Mouse (Mus musculus) limb, embryonic 12.5 days (tissue): Measurements from ENCODE around the gene Olfr243. TPM values are rescaled to one million over a fixed set of nuclear protein-coding genes. Genes with fewer than 3 reads are reported as not detected.
"Not testable (repeated sequence)": the region's sequence is repeated elsewhere in the genome, so short reads cannot be mapped to it uniquely, and the experiment has no call there.

Experiments
- ATAC-seq: fragments of 200-750 bp; cut with Nextera tagmentation; 2 replicates; pipeline ENCODE4 v1.8.0; 2017; ENCODE audit warnings: low read depth, moderate TSS enrichment; ENCODE audit not compliant: insufficient number of reproducible peaks, insufficient read depth, low FRiP score, low TSS enrichment
- H3K27ac ChIP-seq: fragments of 300-500 bp; sonication (generic); 2 replicates; pipeline ENCODE4 v1.5.1; 2016; ENCODE audit warnings: mild to moderate bottlenecking, moderate library complexity
- H3K27me3 ChIP-seq: fragments of 300-500 bp; sonication (generic); 2 replicates; pipeline ENCODE4 v1.6.1; 2016; ENCODE audit warnings: mild to moderate bottlenecking, moderate library complexity
- H3K36me3 ChIP-seq: fragments of 300-500 bp; sonication (generic); 2 replicates; pipeline ENCODE4 v1.6.1; 2016; ENCODE audit warnings: mild to moderate bottlenecking, moderate library complexity
- H3K4me1 ChIP-seq: fragments of 300-500 bp; sonication (generic); replicated peaks from 2 replicates; pipeline ENCODE4 v1.6.1; 2016
- H3K4me2 ChIP-seq: fragments of 300-500 bp; sonication (generic); 2 replicates; pipeline ENCODE4 v1.6.1; 2016; ENCODE audit warnings: mild to moderate bottlenecking, moderate library complexity
- H3K4me3 ChIP-seq: fragments of 300-500 bp; sonication (generic); replicated peaks from 2 replicates; pipeline ENCODE4 v1.5.1; 2016; ENCODE audit warnings: mild to moderate bottlenecking
- H3K9ac ChIP-seq: fragments of 300-500 bp; sonication (generic); replicated peaks from 2 replicates; pipeline ENCODE4 v1.6.1; 2016; ENCODE audit warnings: mild to moderate bottlenecking, moderate library complexity
- H3K9me3 ChIP-seq: fragments of 300-500 bp; sonication (generic); 2 replicates; pipeline ENCODE4 v1.6.1; 2016; ENCODE audit warnings: mild to moderate bottlenecking, moderate library complexity
- WGBS: fragments of 180-500 bp; shearing (Covaris S2); methylation state at CpG from one replicate; pipeline ENCODE4 v1.1.7; 2016; 5-methylcytosine and 5-hydroxymethylcytosine counted together
- polyA plus RNA-seq: library from polyadenylated mRNA; unstranded; fragments of >200 nt; fragmentation: Nextera tagmentation; extraction: Ambion mirVana; gene quantifications from 2 replicates; pipeline ENCODE4 v1.2.1, GENCODE M21; 2016

The Olfr243 gene
- not detected in 2 replicates for polyA plus RNA-seq

GRCm38 (mm10) chr7:103714371-103714770 lies at the start of gene Olfr243:
Gene Olfr243 (plus strand): TSS chr7:103714671.
- ATAC-seq, result no peak

GRCm38 (mm10) chr7:103671091-103671490 lies 43.4 kb upstream of the Olfr243 start, which contains the start of gene Olfr624:
Gene Olfr624 (minus strand): TSS chr7:103671191.
- Histone ChIP-seq H3K4me1 (no peaks in the 10 kb centered on the region), H3K4me3 (no peak within 1 kb of the TSS), H3K4me2 (no peak within 1 kb of the TSS), H3K27me3 (no peaks in the 10 kb centered on the region), H3K36me3 (no peaks in the 10 kb centered on the region), H3K27ac (no peak within 1 kb of the TSS), H3K9ac (no peak within 1 kb of the TSS), H3K9me3 (no peaks in the 10 kb centered on the region)
- 99% methylated on average over 2 of the region's 2 CpGs for whole genome bisulfite sequencing
- no peak for ATAC-seq

More at GRCm38 (mm10) chr7:103714371-103714770, at the start of gene Olfr243:
- Histone ChIP-seq H3K27ac (no peak within 1 kb of the TSS), H3K4me1 (no peaks in the 10 kb centered on the region), H3K27me3 (no peaks in the 10 kb centered on the region), H3K4me3 (no peak within 1 kb of the TSS), H3K9ac (no peak within 1 kb of the TSS), H3K36me3 (no peaks in the 10 kb centered on the region), H3K9me3 (no peaks in the 10 kb centered on the region), H3K4me2 (no peak within 1 kb of the TSS)

- Histone ChIP-seq H3K4me2 (no peak within 1 kb of the TSS), H3K36me3 (no peaks in the 10 kb centered on the region)
- ATAC-seq, result no peak
These were observed 32.1 kb upstream of the Olfr243 start, which contains the start of gene Olfr625-ps1 for GRCm38 (mm10) chr7:103682420-103682819. Gene Olfr625-ps1 (plus strand): TSS chr7:103682720.

GRCm38 (mm10) chr7:103699469-103699868 lies 15.0 kb upstream of the Olfr243 start:
- no peak overlapping the region for H3K27ac ChIP-seq
- no peak overlapping the region for H3K4me2 ChIP-seq
- no peaks in the 10 kb centered on the region for H3K4me1 ChIP-seq
- ATAC-seq, result no peak
- H3K9ac ChIP-seq, result no peak overlapping the region
- H3K9me3 ChIP-seq, result no peaks in the 10 kb centered on the region
- H3K4me3 ChIP-seq, result no peak overlapping the region
- H3K36me3 ChIP-seq, result no peaks in the 10 kb centered on the region
- WGBS, result 88% methylated on average over 4 of the region's 4 CpGs
- H3K27me3 ChIP-seq, result no peaks in the 10 kb centered on the region

More at GRCm38 (mm10) chr7:103682420-103682819, 32.1 kb upstream of the Olfr243 start, which contains the start of gene Olfr625-ps1:
- Histone ChIP-seq H3K9me3 (0 out of 2 replicates have a peak, but pooled peaks cover 4% of the 10 kb centered on the region), H3K27me3 (no peaks in the 10 kb centered on the region), H3K4me3 (no peak within 1 kb of the TSS), H3K4me1 (no peaks in the 10 kb centered on the region), H3K9ac (no peak within 1 kb of the TSS), H3K27ac (no peak within 1 kb of the TSS)

GRCm38 (mm10) chr7:103712024-103712423 lies 2.4 kb upstream of the Olfr243 start:
- Histone ChIP-seq H3K27ac (no peak overlapping the region), H3K4me3 (no peak overlapping the region), H3K27me3 (no peaks in the 10 kb centered on the region), H3K9ac (no peak overlapping the region), H3K4me1 (no peaks in the 10 kb centered on the region), H3K4me2 (no peak overlapping the region), H3K36me3 (no peaks in the 10 kb centered on the region), H3K9me3 (no peaks in the 10 kb centered on the region)
- no peak for ATAC-seq
- WGBS, result 27% methylated on average over 2 of the region's 2 CpGs

- H3K9me3 ChIP-seq, H3K4me2 ChIP-seq, H3K27ac ChIP-seq, H3K36me3 ChIP-seq, H3K9ac ChIP-seq, ATAC-seq, H3K27me3 ChIP-seq, H3K4me3 ChIP-seq, H3K4me1 ChIP-seq: not testable (repeated sequence)
- WGBS, result 89% methylated on average over 1 of the region's 1 CpGs
These were observed 1.9 kb downstream of the Olfr243 start for GRCm38 (mm10) chr7:103716398-103716797.

- Histone ChIP-seq H3K27me3 (no peaks in the 10 kb centered on the region), H3K4me3 (no peak within 1 kb of the TSS), H3K4me1 (no peaks in the 10 kb centered on the region), H3K36me3 (no peaks in the 10 kb centered on the region), H3K27ac (no peak within 1 kb of the TSS), H3K9ac (no peak within 1 kb of the TSS), H3K4me2 (no peak within 1 kb of the TSS), H3K9me3 (no peaks in the 10 kb centered on the region)
- no peak for ATAC-seq
- 92% methylated on average over 1 of the region's 1 CpGs for WGBS
These were observed 15.6 kb downstream of the Olfr243 start, which contains the start of gene Olfr628 for GRCm38 (mm10) chr7:103730074-103730473. Gene Olfr628 (plus strand): TSS chr7:103730374.

GRCm38 (mm10) chr7:103744843-103745242 lies 30.4 kb downstream of the Olfr243 start, which contains the start of gene Olfr629:
Gene Olfr629 (minus strand): TSS chr7:103744943.
- Histone ChIP-seq H3K9me3 (no peaks in the 10 kb centered on the region), H3K27me3 (no peaks in the 10 kb centered on the region), H3K4me3 (no peak within 1 kb of the TSS), H3K27ac (no peak within 1 kb of the TSS), H3K36me3 (no peaks in the 10 kb centered on the region), H3K4me1 (no peaks in the 10 kb centered on the region), H3K4me2 (no peak within 1 kb of the TSS), H3K9ac (no peak within 1 kb of the TSS)
- ATAC-seq, result no peak
- 77% methylated on average over 2 of the region's 2 CpGs for WGBS

GRCm38 (mm10) chr7:103757233-103757632 lies 42.8 kb downstream of the Olfr243 start, which contains the start of gene Olfr630:
Gene Olfr630 (minus strand): TSS chr7:103757333.
- 48% methylated on average over 2 of the region's 2 CpGs for WGBS
- Histone ChIP-seq H3K36me3 (no peaks in the 10 kb centered on the region), H3K4me3 (no peak within 1 kb of the TSS), H3K4me2 (no peak within 1 kb of the TSS), H3K27ac (no peak within 1 kb of the TSS), H3K4me1 (no peaks in the 10 kb centered on the region), H3K9ac (no peak within 1 kb of the TSS), H3K27me3 (no peaks in the 10 kb centered on the region), H3K9me3 (no peaks in the 10 kb centered on the region)
- no peak for ATAC-seq

- H3K4me3 ChIP-seq, H3K4me1 ChIP-seq, H3K4me2 ChIP-seq, ATAC-seq, H3K9ac ChIP-seq, H3K36me3 ChIP-seq, H3K27ac ChIP-seq, H3K27me3 ChIP-seq, H3K9me3 ChIP-seq: not testable (repeated sequence)
- WGBS, result 86% methylated on average over 6 of the region's 6 CpGs
These were observed 47.7 kb downstream of the Olfr243 start for GRCm38 (mm10) chr7:103762212-103762611.

- H3K4me3 ChIP-seq, ATAC-seq, H3K4me2 ChIP-seq, H3K4me1 ChIP-seq, H3K36me3 ChIP-seq, H3K9ac ChIP-seq, H3K9me3 ChIP-seq, H3K27ac ChIP-seq, H3K27me3 ChIP-seq: not testable (repeated sequence)
- 85% methylated on average over 6 of the region's 6 CpGs for WGBS
These were observed 53.2 kb downstream of the Olfr243 start for GRCm38 (mm10) chr7:103767687-103768086.
